Mouse (Mus musculus) MEL (cell line): ENCODE measurements around the gene Id2. TPM values are rescaled to one million over a fixed set of nuclear protein-coding genes. Genes with fewer than 3 reads are reported as not detected.

Experiments used
- DNase-seq: peaks from one replicate; pipeline ENCODE4 v3.0.0; 2011; ENCODE audit warnings: low read depth, low spot score
- H3K27ac ChIP-seq: 2 replicates; pipeline ENCODE4 v1.5.1; 2012; ENCODE audit warnings: low read depth, mild to moderate bottlenecking, control low read depth, low read length, moderate library complexity; ENCODE audit not compliant: control insufficient read depth
- H3K27me3 ChIP-seq, 2 experiments: fragments of 150-350 bp in 1 of 2; sonication (generic) in 1 of 2; 2 replicates each; pipeline ENCODE4 v1.6.1; 2012; ENCODE audit warnings: low read length in 2 of 2, mild to moderate bottlenecking in 2 of 2, improper control_type of control experiment in 1 of 2, moderate library complexity in 1 of 2; ENCODE audit not compliant: insufficient read depth in 2 of 2, control insufficient read depth in 1 of 2
- H3K36me3 ChIP-seq, 2 experiments: 2 replicates each; pipeline ENCODE4 v1.6.1; 2012 to 2014; ENCODE audit warnings: low read length in 2 of 2, improper control_type of control experiment in 1 of 2, inconsistent platforms in 1 of 2, mild to moderate bottlenecking in 1 of 2; ENCODE audit not compliant: insufficient read depth in 2 of 2, control insufficient read depth in 1 of 2
- H3K4me1 ChIP-seq, 2 experiments: fragments of 150-350 bp in 1 of 2; sonication (generic) in 1 of 2; 2 replicates each; pipeline ENCODE4 v1.6.1; 2012; ENCODE audit warnings: low read length in 2 of 2, improper control_type of control experiment in 1 of 2, mild to moderate bottlenecking in 1 of 2; ENCODE audit not compliant: insufficient read depth in 2 of 2, control insufficient read depth in 1 of 2
- H3K4me3 ChIP-seq, 2 experiments: fragments of 150-350 bp in 1 of 2; sonication (generic) in 1 of 2; 2 replicates each; pipeline ENCODE4 v1.5.1; 2012; ENCODE audit warnings: low read depth in 2 of 2, low read length in 2 of 2, mild to moderate bottlenecking in 2 of 2, moderate library complexity in 2 of 2, control low read depth in 1 of 2, improper control_type of control experiment in 1 of 2; ENCODE audit not compliant: control insufficient read depth in 1 of 2, insufficient read depth in 1 of 2
- H3K79me2 ChIP-seq: 2 replicates; pipeline ENCODE4 v1.6.1; 2012; ENCODE audit warnings: mild to moderate bottlenecking, low read length, moderate library complexity; ENCODE audit not compliant: control insufficient read depth, poor library complexity, insufficient read depth
- H3K9ac ChIP-seq: 2 replicates; pipeline ENCODE4 v1.6.1; 2012; ENCODE audit warnings: low read depth, mild to moderate bottlenecking, control low read depth, low read length, moderate library complexity; ENCODE audit not compliant: control insufficient read depth, poor library complexity, severe bottlenecking
- H3K9me3 ChIP-seq: fragments of 150-350 bp; sonication (generic); replicated peaks from 2 replicates; pipeline ENCODE4 v1.6.1; 2012; ENCODE audit warnings: mild to moderate bottlenecking, low read length, improper control_type of control experiment, moderate library complexity; ENCODE audit not compliant: insufficient read depth
- CHD2 ChIP-seq: IDR thresholded peaks from 2 replicates; pipeline ENCODE4 v1.6.1; 2011; ENCODE audit warnings: low read length, improper control_type of control experiment
- CTCF ChIP-seq, 3 experiments: IDR thresholded peaks in 2 of 3; conservative IDR thresholded peaks in 1 of 3; 2 replicates each; pipeline ENCODE4 v1.5.1; 2011 to 2012; ENCODE audit warnings: low read length in 3 of 3, low read depth in 2 of 3, mild to moderate bottlenecking in 2 of 3, improper control_type of control experiment in 1 of 3, inconsistent platforms in 1 of 3, mixed read lengths in 1 of 3, moderate library complexity in 1 of 3; ENCODE audit not compliant: control insufficient read depth in 1 of 3, insufficient read depth in 1 of 3, poor library complexity in 1 of 3, severe bottlenecking in 1 of 3
- ELF1 ChIP-seq: IDR thresholded peaks from 2 replicates; pipeline ENCODE4 v1.6.1; 2014; ENCODE audit warnings: low read depth, mild to moderate bottlenecking, inconsistent platforms, low read length, improper control_type of control experiment, moderate library complexity
- GATA1 ChIP-seq: IDR thresholded peaks from 2 replicates; pipeline ENCODE4 v1.6.1; 2011; ENCODE audit warnings: low read depth, low read length, improper control_type of control experiment
- HCFC1 ChIP-seq: IDR thresholded peaks from 2 replicates; pipeline ENCODE4 v1.6.1; 2012; ENCODE audit warnings: low read depth, mild to moderate bottlenecking, inconsistent platforms, low read length, improper control_type of control experiment, moderate library complexity
- KAT2A ChIP-seq: conservative IDR thresholded peaks from 2 replicates; pipeline ENCODE4 v1.6.1; 2012; ENCODE audit warnings: low read depth, low read length, improper control_type of control experiment, inconsistent platforms
- MAZ ChIP-seq: IDR thresholded peaks from 2 replicates; pipeline ENCODE4 v1.6.1; 2012; ENCODE audit warnings: low read depth, mild to moderate bottlenecking, inconsistent platforms, low read length, improper control_type of control experiment
- MEF2A ChIP-seq: IDR thresholded peaks from 2 replicates; pipeline ENCODE4 v1.6.1; 2014; ENCODE audit warnings: low read depth, mild to moderate bottlenecking, inconsistent platforms, low read length, improper control_type of control experiment; ENCODE audit not compliant: poor library complexity, insufficient replicate concordance, severe bottlenecking; ENCODE audit errors: extremely low read depth
- MXI1 ChIP-seq: IDR thresholded peaks from 2 replicates; pipeline ENCODE4 v1.6.1; 2011; ENCODE audit warnings: mild to moderate bottlenecking, low read depth, low read length, improper control_type of control experiment
- MYB ChIP-seq: IDR thresholded peaks from 2 replicates; pipeline ENCODE4 v1.6.1; 2011; ENCODE audit warnings: mild to moderate bottlenecking, low read depth, low read length, improper control_type of control experiment
- MYC ChIP-seq: IDR thresholded peaks from 2 replicates; pipeline ENCODE4 v1.6.1; 2011; ENCODE audit warnings: low read depth, mild to moderate bottlenecking, low read length, improper control_type of control experiment, moderate library complexity
- NRF1 ChIP-seq: IDR thresholded peaks from 2 replicates; pipeline ENCODE4 v1.6.1; 2014; ENCODE audit warnings: low read depth, mild to moderate bottlenecking, inconsistent platforms, low read length, improper control_type of control experiment, moderate library complexity; ENCODE audit not compliant: poor library complexity, insufficient read depth, severe bottlenecking
- RAD21 ChIP-seq: IDR thresholded peaks from 2 replicates; pipeline ENCODE4 v1.6.1; 2011; ENCODE audit warnings: mild to moderate bottlenecking, low read depth, low read length, improper control_type of control experiment
- RCOR1 ChIP-seq: IDR thresholded peaks from 2 replicates; pipeline ENCODE4 v1.6.1; 2012; ENCODE audit warnings: low read depth, mild to moderate bottlenecking, inconsistent platforms, low read length, improper control_type of control experiment
- TAL1 ChIP-seq: IDR thresholded peaks from 2 replicates; pipeline ENCODE4 v1.6.1; 2012; ENCODE audit warnings: mild to moderate bottlenecking, inconsistent platforms, low read length, moderate library complexity, mixed read lengths
- TBP ChIP-seq: IDR thresholded peaks from 2 replicates; pipeline ENCODE4 v1.8.0; 2011; ENCODE audit warnings: low read depth, low read length, improper control_type of control experiment
- TCF12 ChIP-seq: IDR thresholded peaks from 2 replicates; pipeline ENCODE4 v1.6.1; 2014; ENCODE audit warnings: low read depth, mild to moderate bottlenecking, inconsistent platforms, low read length, improper control_type of control experiment, moderate library complexity
- UBTF ChIP-seq: IDR thresholded peaks from 2 replicates; pipeline ENCODE4 v1.6.1; 2012; ENCODE audit warnings: low read depth, mild to moderate bottlenecking, inconsistent platforms, low read length, improper control_type of control experiment, moderate library complexity, borderline replicate concordance; ENCODE audit not compliant: insufficient read depth
- USF1 ChIP-seq: IDR thresholded peaks from 2 replicates; pipeline ENCODE4 v1.6.1; 2014; ENCODE audit warnings: low read depth, mild to moderate bottlenecking, inconsistent platforms, low read length, improper control_type of control experiment, moderate library complexity
- USF2 ChIP-seq, 2 experiments: IDR thresholded peaks; 2 replicates each; pipeline ENCODE4 v1.6.1; 2011 to 2012; ENCODE audit warnings: improper control_type of control experiment in 2 of 2, low read length in 2 of 2, borderline replicate concordance in 1 of 2, inconsistent platforms in 1 of 2, low read depth in 1 of 2, mild to moderate bottlenecking in 1 of 2; ENCODE audit not compliant: insufficient read depth in 1 of 2
- ZC3H11A ChIP-seq: IDR thresholded peaks from 2 replicates; pipeline ENCODE4 v1.6.1; 2012; ENCODE audit warnings: low read depth, mild to moderate bottlenecking, inconsistent platforms, low read length, improper control_type of control experiment
- ZNF384 ChIP-seq: IDR thresholded peaks from 2 replicates; pipeline ENCODE4 v1.6.1; 2012; ENCODE audit warnings: low read depth, mild to moderate bottlenecking, inconsistent platforms, low read length, improper control_type of control experiment
- polyA plus RNA-seq, 2 experiments: library from polyadenylated mRNA; stranded (reverse) in 1 of 2; unstranded in 1 of 2; fragments of >175 nt in 1 of 2; fragments of >200 nt in 1 of 2; gene quantifications; 2 replicates each; pipeline versions ENCODE4 v1.2.1 to v1.2.4; 2012; ENCODE audit warnings: low replicate concordance in 2 of 2, low read depth in 1 of 2; ENCODE audit not compliant: insufficient read length in 2 of 2, insufficient read depth in 1 of 2, missing spikeins in 1 of 2
- total RNA-seq: library from RNA; depleted of rRNA; stranded (reverse); fragments of 300-350 nt; gene quantifications from 2 replicates; pipeline ENCODE4 v1.2.3, GENCODE M21; 2012

Gene Id2
- total and polyA plus RNA-seq, 3 experiments: 5.8 to 9.1 TPM; not detected in 1

GRCm38 (mm10) chr12:25127629-25128028, 30.7 kb upstream of the Id2 start:
- H3K9ac ChIP-seq: no peak overlapping the region
- no peaks in the 10 kb centered on the region for H3K27me3 ChIP-seq
- no peak overlapping the region for H3K4me3 ChIP-seq
- H3K4me1 ChIP-seq: no peaks in the 10 kb centered on the region
- TF ChIP-seq GATA1 (no peak), NRF1 (no peak), KAT2A (no peak), MXI1 (no peak), UBTF (no peak), TAL1 (no peak), TCF12 (no peak), CHD2 (no peak), TBP (no peak), CTCF (IDR thresholded peaks at IDR 0.05 in 2 of 3, conservative IDR thresholded peaks at IDR 0.05 in 1 of 3; ENCODE audit: control insufficient read depth in 1 of 3, insufficient read depth in 1 of 3, low read depth in 2 of 3, low read length in 3 of 3, poor library complexity in 1 of 3, severe bottlenecking in 1 of 3) (no peak), USF1 (no peak), RAD21 (no peak), USF2 (IDR thresholded peaks at IDR 0.05; ENCODE audit: borderline replicate concordance in 1 of 2, insufficient read depth in 1 of 2, low read depth in 1 of 2, low read length in 2 of 2) (no peak), HCFC1 (no peak), ZC3H11A (no peak), MAZ (no peak), ZNF384 (no peak), MYB (no peak), ELF1 (no peak)
- no peaks in the 10 kb centered on the region for H3K36me3 ChIP-seq
- DNase-seq: no peak
- H3K79me2 ChIP-seq: no peaks in the 10 kb centered on the region
- no peaks in the 10 kb centered on the region for H3K9me3 ChIP-seq
- H3K27ac ChIP-seq: no peak overlapping the region

GRCm38 (mm10) chr12:25126228-25126627, 29.3 kb upstream of the Id2 start:
- TF ChIP-seq MYC (no peak), RCOR1 (no peak), USF1 (no peak), UBTF (no peak), MEF2A (no peak), MAZ (no peak), CTCF (IDR thresholded peaks at IDR 0.05 in 2 of 3, conservative IDR thresholded peaks at IDR 0.05 in 1 of 3; ENCODE audit: control insufficient read depth in 1 of 3, insufficient read depth in 1 of 3, low read depth in 2 of 3, low read length in 3 of 3, poor library complexity in 1 of 3, severe bottlenecking in 1 of 3) (no peak), TBP (no peak)

More at GRCm38 (mm10) chr12:25126228-25126627, 29.3 kb upstream of the Id2 start:
- no peak overlapping the region for H3K9ac ChIP-seq
- no peaks in the 10 kb centered on the region for H3K4me1 ChIP-seq
- H3K36me3 ChIP-seq: no peaks in the 10 kb centered on the region
- no peaks in the 10 kb centered on the region for H3K79me2 ChIP-seq
- H3K9me3 ChIP-seq: no peaks in the 10 kb centered on the region
- no peak overlapping the region for H3K4me3 ChIP-seq
- H3K27ac ChIP-seq: no peak overlapping the region
- no peak for DNase-seq
- no peaks in the 10 kb centered on the region for H3K27me3 ChIP-seq
